Mouse (Mus musculus) spleen, adult 12 weeks (tissue): Measurements from ENCODE around the gene Grm4.
A peak's percentile ranks its signal among the peaks of the same experiment; 100 is the strongest.

Experiments
- DNase-seq: peaks from one replicate; pipeline ENCODE4 v3.0.0; 2022; ENCODE audit warnings: low spot score

The Grm4 gene

GRCm38 (mm10) chr17:27551393-27551940 lies 30.3 kb upstream of the Grm4 start:
- no peak for DNase-seq

- DNase-seq: no peak
Measured at GRCm38 (mm10) chr17:27549234-27549633, 28.0 kb upstream of the Grm4 start.

- DNase-seq: no peak
Measured at GRCm38 (mm10) chr17:27547253-27547868, 26.2 kb upstream of the Grm4 start.

DNA sequence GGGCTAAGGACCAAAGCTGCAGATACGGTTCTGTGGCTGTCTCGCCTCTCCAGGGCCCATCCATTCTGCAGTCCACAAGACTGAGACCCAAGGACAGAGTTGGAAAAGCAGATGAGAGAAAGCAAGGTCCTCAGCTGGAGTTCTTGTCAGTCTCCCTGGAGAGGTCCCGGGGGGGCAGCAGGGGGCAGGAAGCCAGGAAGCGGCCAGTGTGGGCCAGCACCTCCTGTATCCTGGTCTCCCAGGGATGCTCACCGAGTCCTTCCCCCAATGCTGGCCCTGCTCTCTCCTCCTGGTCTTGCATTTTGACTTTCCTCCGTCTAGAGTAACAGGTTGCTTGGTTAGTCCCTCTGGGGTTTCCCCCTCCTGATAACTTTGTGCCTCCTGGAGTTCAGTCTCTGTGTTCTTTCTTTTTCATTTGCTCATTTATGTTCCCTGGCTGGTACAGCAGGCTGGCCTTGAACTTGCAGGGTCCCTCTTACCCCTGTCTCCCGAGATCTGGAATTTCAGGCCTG lies 25.4 kb upstream of the Grm4 start:
- DNase-seq: no peak

- DNase-seq: no peak
Measured at GRCm38 (mm10) chr17:27545991-27546390, 24.8 kb upstream of the Grm4 start.

DNA sequence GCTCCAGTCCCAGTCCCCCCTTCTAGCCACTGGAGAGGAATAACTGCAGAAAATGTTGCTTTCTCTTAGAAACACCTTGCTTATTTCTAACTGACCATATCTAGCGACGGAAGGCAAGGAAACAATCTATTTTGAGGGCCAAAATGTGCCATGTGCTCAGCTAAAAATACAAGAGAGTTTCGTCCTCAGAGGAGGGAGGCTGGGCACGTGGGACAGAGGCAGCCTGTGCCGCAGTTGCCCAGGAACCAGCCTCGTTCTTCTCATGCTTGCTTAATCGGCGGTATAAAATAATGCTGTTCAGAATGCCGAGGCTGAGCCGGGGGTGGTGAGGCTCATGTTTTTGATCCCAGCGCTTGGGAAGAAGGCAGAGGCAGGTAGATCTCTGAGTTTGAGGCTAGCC lies 23.3 kb upstream of the Grm4 start:
- no peak for DNase-seq

DNA sequence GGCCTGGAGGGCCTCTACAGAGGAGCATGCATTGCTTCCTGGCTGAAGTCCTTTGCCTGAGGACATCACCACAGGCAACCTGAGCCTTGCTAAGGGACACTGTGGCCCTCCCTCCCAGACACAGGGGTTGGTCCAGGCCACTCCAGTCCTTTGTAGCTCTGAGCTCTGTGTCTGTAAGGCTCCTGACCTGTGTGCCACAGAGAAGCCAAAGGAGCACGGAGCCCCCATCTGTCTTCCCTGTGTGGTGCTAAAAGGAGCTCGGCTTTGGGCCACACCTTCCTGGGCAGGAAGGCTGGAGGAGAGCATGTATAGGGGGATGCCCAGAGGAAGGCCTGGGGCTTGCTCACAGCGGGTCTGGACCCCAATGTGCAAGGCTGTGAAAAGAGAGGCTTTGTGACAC lies 20.8 kb upstream of the Grm4 start:
- DNase-seq: no peak

- no peak for DNase-seq
Measured at GRCm38 (mm10) chr17:27541261-27541660, 20.1 kb upstream of the Grm4 start.

GRCm38 (mm10) chr17:27534718-27535117 lies 13.5 kb upstream of the Grm4 start:
- peak; percentile 72 for DNase-seq

DNA sequence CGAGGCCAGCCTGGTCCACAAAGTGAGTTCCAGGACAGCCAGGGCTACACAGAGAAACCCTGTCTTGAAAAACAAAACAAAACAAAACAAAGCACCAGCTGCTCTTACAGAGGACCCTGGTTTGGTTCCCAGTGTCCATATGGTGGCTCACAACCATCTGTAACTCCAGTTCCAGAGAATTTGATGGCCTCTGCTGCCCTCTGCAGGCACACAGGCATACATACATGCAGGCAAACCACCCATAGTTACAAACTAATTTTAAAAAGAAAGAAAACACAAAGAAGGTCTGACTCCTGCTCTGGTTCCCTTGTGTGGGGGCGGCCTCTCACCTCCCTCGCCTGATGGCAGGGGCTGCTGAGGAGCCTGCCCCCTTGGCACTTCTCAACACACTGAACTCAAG lies 12.2 kb upstream of the Grm4 start:
- no peak for DNase-seq

GRCm38 (mm10) chr17:27532095-27532494 lies 10.9 kb upstream of the Grm4 start:
- DNase-seq: no peak

- DNase-seq: no peak
Measured at GRCm38 (mm10) chr17:27528767-27529166, 7.6 kb upstream of the Grm4 start.

DNA sequence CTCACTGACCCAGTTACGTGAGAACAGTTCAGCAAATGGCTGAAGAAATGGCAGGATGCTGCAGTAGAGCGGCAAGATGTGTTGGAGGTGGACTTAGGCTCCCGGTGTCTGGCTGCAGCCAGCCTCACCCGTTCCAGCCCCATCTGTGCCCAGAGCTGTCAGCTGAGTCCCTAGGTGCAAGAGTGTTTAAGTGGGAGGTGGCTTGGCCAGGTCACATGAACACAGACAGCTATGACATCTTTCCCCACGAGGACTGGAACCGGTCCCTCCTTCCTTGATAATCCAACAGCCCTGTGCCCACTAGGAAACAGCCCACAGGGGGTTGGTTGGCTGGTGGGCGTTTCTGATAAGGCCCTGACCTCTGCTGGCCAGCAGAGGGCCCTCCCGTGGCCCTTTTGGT lies 6.8 kb upstream of the Grm4 start:
- no peak for DNase-seq

DNA sequence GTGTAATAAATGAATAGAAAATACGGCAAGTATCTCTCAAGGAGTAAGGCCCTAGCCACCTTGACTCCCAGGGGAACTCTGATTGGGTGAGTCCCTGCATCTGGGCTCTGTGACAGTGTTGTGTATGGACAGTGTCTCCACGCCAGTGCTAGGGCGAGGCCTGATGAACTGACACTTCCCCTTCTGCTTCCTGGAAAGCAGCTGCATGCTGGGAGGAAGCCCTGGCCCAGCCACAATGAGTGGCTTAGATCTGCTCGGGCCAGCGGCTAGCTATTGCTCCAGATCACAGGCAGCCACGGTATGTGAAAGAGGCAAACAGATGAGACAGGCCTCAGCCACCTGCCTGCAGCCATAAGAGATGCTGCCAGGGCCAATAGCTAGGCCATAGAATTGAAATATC lies 6.0 kb upstream of the Grm4 start:
- DNase-seq: no peak

DNA sequence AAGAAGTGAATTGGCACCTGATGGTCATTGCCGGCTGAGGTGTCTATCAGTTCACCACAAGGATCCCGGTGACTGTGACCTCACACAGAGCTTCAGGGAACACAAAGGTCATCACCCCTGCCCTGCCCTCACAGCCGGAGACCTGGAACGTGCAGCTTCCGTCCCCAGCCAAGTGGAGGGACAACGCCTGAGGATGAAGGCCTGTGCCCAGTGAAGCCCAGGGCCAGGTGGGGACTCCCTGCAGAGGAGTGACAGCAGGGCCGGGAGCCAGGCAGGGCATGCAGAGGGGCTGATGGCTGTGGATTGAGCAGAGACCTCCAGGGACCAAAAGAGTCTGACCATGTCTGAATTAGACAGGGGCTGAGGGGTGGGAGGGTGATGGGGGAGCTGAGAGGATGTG lies 1.9 kb upstream of the Grm4 start:
- DNase-seq: no peak

GRCm38 (mm10) chr17:27520557-27520956 lies 646 bp downstream of the Grm4 start:
- peak; percentile 51 for DNase-seq

GRCm38 (mm10) chr17:27518700-27519595 lies 2.3 kb downstream of the Grm4 start:
- no peak for DNase-seq

GRCm38 (mm10) chr17:27518296-27518695 lies 2.9 kb downstream of the Grm4 start:
- no peak for DNase-seq

DNA sequence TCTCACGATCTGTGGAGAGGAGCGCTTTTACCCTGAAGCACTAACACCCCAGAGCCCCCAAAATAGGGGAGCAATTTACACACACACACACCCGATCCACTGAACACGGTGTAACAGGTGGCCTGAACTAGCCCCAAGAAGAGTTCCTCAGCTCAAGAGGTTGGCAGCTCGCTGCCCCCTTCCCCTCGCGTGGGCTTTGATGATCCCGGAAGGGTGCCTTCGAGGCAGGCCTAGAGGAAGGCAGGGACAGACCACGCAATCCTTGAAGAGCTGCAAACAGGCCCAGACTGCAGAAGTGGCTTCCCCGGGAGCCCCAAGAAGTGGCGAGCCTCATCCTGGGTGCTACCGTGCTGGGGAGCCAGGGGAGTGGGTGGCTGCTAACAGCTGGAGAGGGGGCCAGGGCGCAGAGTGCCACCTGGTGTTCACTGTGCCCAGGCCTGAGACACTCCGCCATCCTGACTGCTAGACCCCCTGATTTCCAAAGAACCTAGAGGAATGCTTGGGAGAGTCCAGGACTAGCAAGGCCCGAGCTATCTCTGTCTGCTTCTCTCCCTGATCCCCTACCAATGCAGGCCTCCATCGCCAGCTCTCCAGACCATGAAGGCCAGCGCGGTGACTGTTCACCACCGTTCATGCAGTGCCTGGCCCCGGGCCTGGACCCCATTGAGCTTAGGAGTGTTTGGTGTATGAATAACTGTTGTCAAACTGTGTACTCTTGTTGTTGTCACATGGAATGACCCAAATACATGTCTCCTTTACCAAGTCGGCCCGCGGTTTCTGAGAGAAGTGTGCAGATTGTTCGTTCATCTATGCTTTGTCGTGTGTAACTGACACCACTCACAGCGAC lies 7.1 kb downstream of the Grm4 start:
- DNase-seq: no peak

- DNase-seq: no peak
Measured at GRCm38 (mm10) chr17:27513279-27513915, 7.8 kb downstream of the Grm4 start.

DNA sequence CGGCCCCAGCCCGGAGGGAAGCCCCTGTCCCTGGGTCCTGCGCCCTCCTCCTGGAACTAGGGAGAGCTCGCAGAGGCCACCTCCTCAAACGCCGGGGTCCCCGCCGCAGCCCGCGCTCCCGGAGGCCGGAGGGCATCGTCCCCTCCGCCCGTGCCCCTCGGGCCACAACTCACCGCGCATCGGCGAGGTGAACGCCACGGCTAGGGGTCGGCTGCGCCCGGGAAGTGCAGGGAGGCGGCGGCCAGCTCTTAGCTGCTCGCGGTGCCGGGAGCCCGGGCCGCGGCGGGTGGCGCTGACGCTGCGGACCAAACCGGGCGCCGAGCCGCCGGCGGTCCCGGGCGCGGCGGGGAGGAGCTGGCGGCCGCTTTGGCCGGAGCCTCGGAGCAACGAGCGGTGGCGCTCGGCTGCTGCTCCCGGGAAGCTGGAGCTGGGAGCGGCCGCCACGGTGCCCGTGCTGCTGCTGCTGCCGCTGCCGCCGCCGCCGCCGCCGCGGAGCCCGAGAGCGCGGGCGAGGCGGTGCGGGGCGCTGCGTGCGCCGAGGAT lies 8.5 kb downstream of the Grm4 start:
- DNase-seq: no peak
